Mouse (Mus musculus): ENCODE data around the gene Nat8f4. TPM values are rescaled to one million over a fixed set of nuclear protein-coding genes. Genes with fewer than 3 reads are reported as not detected.
"Not testable (repeated sequence)": the region's sequence is repeated elsewhere in the genome, so short reads cannot be mapped to it uniquely, and the experiment has no call there.

Gene Nat8f4
- total RNA-seq (2021) = 1 to 10 TPM; 6.9 to 8.0 TPM

DNA sequence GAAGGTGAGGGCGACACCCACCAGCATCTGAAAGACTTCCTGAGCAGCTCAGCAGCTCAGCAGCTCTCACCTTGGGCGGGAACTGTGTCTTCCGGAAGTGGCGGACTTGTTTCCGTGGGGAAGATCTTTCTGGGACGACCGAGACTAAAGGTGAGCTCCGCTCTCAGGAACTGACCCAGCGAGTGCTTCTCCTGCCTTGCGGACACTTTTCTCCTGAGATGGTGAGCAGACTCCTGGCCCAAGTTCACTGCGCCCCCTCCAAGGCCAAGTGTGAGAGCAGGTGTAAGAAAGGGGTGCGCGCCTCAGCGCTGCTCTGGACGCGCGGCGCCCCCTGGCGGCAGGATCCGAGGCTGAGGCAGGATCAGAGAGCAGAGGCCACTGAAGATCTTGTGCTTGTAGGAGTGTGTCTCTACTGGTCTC lies at the start of gene Nat8f4:
Gene Nat8f4, minus strand, starts transcription at position 243 of the 420 bp plus-strand sequence.
- DNase-seq = peak; percentile 81

DNA sequence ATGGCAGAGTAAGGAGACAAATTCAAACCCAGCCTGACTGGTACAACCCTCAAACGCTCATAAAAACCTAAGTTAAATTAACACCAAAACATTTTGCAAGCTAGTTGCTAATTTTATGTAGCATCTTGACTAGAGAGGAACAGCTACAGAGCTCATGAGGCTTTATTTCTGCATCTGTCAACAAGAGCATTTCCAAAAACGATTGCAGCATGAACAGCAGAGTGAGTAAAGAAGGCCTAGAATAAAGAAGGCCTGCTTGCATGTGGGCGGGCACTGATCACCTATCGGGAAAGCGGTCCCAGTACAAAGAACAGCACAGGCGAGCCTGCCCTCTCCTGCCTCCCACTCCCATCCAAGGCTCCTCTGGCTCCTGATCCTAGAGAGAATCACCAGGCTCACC lies 43.9 kb upstream of the Nat8f4 start:
- DNase-seq = peak; percentile 12 to 15

GRCm38 (mm10) chr6:85942469-85942868 lies 37.8 kb upstream of the Nat8f4 start:
- DNase-seq = no peak

GRCm38 (mm10) chr6:85938701-85939100 lies 34.0 kb upstream of the Nat8f4 start:
- no peak for DNase-seq

DNA sequence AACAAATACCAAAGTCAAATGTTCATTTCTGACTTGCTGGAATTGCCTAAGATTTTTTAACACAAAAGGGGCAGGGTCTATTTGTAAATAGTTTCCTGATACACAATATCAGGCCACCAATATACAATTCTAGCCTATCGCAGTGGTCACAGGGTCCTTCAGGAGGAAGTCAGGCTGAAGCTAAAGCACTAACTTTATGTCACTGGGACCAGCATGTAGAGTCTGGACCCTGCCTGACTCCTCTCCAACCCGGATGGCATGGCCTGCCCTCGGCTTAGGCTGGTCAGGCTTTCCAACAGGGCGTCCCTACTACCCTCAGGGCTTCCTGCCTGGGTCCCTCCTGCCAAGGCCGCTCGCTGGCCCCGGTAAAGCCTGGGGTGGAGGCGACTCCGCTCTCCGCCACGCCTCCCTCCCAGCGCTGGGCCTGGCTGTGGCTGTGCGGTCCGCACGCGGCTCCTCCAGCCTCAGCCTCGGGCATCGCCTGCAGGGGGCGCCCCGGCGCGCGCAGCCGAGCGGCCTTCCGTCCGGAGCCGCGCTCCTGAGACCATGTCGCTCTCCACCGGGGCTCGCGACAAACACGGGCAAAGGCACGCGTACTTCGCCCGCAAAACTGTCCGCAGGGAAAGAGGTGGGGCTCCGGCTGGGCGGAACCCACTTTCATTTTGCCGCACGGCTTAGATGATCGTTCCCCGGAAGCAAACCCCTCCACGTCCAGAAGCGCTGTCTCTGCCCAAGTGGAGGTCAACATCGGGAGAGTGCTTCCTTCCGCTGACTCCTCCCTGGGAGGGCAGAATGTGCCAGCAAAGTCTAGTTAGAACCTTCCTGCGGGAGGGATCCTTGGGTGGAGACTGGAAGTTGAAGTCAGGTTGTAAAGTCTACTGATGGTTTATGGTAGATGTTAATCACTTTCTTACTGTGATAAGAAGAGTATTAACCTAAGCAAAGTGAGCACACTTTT lies 32.1 kb upstream of the Nat8f4 start:
- peak; percentile 84 to 87 for DNase-seq

DNA sequence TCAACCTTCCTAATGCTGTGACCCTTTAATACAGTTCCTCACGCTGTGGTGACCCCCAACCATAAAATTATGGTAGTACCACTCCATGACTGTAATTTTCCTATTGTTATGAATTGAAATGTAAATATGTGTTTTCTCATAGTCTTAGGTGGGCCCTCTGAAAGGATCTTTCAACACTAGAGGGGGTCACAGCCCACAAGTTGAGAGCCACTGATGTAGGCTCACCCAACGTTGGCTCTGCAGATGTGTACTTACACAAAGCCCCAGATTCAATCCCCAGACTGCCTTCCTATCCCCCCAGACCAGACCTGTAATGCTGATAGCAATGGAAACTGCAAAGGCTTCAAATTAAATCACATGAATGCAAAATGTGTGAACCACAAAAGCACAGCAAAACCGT lies 31.0 kb upstream of the Nat8f4 start:
- no peak for DNase-seq

DNA sequence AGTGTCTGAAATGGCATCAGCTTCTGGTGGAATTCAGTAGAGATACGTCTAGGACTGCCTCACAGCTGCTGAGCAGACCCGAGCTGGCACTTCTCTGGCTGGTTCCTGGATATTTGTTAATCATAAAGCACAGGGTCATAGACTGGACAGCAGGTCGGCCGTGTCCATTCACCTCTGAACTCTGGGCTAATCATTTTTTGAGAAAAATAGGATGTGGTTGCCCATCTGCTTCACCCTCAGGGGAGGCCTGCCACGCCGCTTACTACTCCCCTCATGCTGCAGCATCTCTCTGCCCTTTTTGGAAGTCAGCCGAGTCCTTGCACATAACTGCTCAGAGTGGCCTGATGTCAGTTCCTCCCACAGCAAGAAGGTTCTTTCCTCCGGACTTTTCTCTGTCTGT lies 29.4 kb upstream of the Nat8f4 start:
- no peak for DNase-seq

GRCm38 (mm10) chr6:85929312-85929711 lies 24.6 kb upstream of the Nat8f4 start:
- no peak for DNase-seq

DNA sequence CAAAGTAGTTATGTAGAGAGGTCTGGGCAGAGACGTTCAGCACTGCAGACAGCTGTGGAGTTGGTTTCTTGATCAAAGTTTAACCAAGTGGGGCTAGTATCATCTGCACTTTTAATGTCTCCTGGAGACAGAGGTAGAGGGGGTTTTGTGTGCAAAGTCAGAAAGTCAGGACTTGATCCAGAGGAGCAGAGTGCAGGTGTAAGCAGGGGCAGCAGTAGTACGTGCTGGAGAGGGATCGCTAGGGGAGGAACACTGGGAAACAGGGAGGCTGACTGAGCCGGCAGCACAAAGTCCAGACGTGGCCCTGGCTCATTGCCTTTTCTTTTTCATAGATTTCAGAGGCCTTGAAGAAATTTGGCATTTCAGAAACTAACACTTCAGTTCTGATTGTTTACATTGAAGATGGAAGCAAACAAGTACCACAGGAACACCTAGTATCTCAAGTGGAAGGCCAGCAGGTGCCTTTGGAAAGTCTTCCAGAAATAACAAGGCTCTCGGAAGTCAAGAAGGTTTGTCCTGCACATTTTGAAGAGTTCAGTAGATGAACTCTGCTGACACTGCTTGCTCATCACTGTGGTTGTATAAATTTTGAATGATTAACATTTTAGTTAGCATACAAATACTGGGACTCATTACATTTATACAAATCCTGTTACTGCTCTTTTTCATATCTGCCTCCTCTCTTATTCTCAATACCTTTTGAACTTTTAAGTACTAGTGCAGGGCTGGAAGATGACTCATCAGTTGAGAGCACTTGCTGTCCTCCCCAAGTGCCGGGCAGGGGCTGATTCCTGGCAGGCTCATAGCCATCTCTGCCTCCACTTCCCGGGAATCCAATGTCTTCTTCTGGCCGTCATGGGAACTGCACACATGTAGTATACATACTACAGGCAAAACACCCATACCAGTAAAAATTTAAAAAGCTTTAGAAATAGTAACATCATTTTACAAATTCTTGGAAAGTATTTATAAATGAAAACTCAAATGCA lies 23.1 kb upstream of the Nat8f4 start:
- no peak for DNase-seq

- no peak for DNase-seq
These were observed 22.0 kb upstream of the Nat8f4 start for GRCm38 (mm10) chr6:85926709-85927108.

DNA sequence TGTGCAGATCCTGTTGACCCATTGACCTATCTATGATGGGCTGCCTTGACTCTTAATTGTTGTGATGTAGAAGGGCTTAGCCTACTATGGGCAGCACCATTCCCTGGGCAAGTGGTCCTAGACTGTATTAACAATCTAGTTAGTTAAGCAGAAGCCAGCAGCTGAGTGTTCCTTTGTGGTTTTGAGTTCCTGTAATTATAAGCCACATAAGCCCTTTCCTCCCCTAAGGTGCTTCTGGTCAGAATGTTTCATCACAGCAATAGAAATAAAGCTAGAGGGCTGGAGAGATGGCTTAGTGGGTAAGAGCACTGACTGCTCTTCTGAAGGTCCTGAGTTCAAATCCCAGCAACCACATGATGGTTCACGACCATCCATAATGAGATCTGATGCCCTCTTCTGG lies 19.0 kb upstream of the Nat8f4 start:
- DNase-seq = no peak

DNA sequence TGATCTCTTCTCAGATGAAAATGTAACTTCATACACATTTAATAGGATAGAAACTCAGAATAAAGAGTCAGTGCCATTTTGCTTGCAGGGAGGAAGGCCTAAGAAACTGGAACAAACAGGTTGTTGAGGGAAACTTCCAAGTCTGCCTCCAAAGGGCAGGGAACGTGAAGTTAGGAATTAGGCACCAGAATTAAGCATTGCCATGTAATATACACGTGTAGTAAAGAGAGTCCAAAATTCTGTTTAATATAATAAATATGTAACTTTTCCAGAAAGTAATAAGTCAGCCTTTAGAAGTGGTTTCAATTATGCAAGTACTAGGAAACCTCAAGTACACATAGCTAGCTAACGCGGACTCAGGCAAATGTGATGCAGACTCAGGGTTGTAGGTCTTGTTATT lies 14.7 kb upstream of the Nat8f4 start:
- DNase-seq = no peak

DNA sequence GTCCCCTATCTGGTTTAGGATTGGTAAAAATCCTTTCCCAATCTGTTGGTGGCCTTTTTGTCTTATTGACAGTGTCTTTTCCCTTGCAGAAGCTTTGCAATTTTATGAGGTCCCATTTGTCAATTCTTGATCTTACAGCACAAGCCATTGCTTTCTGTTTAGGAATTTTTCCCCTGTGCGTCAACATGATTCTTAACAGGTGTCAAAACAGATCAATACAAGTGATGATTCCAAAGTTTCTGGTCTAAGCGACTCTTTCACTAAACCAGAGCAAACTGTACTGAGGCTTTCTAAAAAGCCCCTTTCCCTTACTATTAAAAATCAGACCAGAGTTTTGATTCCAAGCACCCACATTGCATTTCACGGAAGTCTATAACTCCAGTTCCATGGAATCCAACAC lies 13.7 kb upstream of the Nat8f4 start:
- not testable (repeated sequence) for DNase-seq

- no peak for DNase-seq
These were observed 11.9 kb upstream of the Nat8f4 start for GRCm38 (mm10) chr6:85916596-85916995.

DNA sequence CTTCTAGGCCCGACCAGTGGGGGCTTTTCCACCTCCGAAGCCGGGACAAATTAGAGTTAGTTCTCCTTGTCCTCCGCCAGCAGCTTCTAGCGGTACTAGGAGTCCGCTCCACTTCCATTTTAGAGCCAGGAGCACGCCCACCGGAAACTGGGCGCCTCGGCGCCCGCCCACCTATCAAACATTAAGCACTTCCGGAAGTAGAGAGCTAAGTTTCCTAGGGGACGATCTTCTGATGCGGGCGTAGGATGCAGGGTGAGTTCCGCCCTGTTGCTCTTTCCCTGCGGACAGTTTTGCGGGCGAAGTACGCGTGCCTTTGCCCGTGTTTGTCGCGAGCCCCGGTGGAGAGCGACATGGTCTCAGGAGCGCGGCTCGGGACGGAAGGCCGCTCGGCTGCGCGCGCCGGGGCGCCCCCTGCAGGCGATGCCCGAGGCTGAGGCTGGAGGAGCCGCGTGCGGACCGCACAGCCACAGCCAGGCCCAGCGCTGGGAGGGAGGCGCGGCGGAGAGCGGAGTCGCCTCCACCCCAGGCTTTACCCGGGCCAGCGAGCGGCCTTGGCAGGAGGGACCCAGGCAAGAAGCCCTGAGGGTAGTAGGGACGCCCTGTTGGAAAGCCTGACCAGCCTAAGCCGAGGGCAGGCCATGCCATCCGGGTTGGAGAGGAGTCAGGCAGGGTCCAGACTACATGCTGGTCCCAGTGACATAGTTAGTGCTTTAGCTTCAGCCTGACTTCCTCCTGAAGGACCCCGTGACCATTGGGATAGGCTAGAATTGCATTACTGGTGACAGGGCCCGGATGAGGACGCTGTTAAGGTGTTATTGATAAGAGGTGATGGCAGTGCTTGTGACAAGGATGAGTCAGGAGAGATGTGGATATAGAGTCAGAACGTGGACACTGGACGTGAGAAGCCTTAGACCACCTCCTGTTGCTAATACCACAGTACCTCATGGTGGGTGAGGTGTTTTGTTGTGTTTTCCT lies 11.1 kb upstream of the Nat8f4 start, which contains the start of gene Nat8f1:
Gene Nat8f1, minus strand, starts transcription at position 149 of the 975 bp plus-strand sequence.
- peak; percentile 90 for DNase-seq

GRCm38 (mm10) chr6:85915141-85915538 lies 10.5 kb upstream of the Nat8f4 start:
- DNase-seq = peak in 1 of 2 experiments; percentile 20

- DNase-seq = no peak
These were observed 6.9 kb upstream of the Nat8f4 start, which contains the start of gene Tprkb for GRCm38 (mm10) chr6:85911587-85911986. Tprkb (plus strand) TSS chr6:85911865.

DNA sequence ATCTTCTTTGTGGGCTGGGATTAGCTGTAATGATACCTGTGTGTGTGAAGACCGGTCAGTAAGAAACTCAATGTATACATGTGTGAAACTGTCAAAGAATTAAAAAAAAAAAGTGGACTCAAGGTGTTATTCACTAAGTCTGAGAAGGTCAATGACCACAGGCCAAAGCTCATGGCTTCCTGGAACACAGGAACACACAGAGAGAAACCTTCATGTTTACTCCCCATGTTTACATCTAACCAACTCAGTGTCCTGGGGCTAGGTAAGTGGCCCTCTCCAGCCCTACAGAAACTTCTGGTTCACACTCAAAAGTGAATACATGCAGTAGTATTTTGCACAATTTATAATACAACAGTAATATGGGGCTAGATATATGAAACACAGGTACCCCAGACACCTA lies 5.0 kb upstream of the Nat8f4 start:
- no peak for DNase-seq

GRCm38 (mm10) chr6:85908341-85908740 lies 3.7 kb upstream of the Nat8f4 start:
- no peak for DNase-seq

DNA sequence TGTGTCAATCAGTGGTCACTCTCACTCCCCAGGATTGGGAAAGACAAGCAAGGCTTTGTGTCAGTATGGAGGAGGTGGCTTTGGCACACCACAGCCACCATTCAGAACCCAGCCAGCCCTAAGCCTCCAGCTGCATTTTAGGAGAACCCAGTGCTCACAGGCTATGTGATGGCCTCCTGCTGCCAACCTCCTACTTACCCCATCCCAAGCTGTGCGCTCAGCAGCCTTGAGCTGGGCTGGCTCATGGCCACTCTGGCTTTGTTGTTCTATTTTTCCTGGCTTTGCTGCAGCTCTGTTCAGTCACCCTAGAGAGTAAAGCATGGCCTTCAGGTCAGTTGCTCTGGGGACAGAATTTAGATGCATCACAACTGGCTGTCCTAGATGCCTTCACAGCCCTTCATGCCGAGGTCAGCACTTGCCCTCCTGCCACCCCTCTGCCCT lies 2.2 kb upstream of the Nat8f4 start:
- DNase-seq = peak; percentile 67 to 74

GRCm38 (mm10) chr6:85902303-85902702 lies 2.4 kb downstream of the Nat8f4 start:
- DNase-seq = no peak

All from layer of hippocampus, postnatal 36 days (tissue).